Mouse (Mus musculus) CH12.LX (cell line): ENCODE data around the gene Prpf31.

Experiments
- CTCF ChIP-seq, 2 experiments: IDR thresholded peaks in 1 of 2; conservative IDR thresholded peaks in 1 of 2; 2 replicates each; pipeline ENCODE4 v1.5.1; 2011 to 2012; ENCODE audit warnings: low read depth in 2 of 2, low read length in 2 of 2, improper control_type of control experiment in 1 of 2, inconsistent platforms in 1 of 2, mild to moderate bottlenecking in 1 of 2, moderate library complexity in 1 of 2
- GABPA ChIP-seq: IDR thresholded peaks from 2 replicates; pipeline ENCODE4 v1.6.1; 2012; ENCODE audit warnings: low read depth, low read length, improper control_type of control experiment, inconsistent platforms; ENCODE audit not compliant: insufficient replicate concordance
- MAX ChIP-seq: IDR thresholded peaks from 2 replicates; pipeline ENCODE4 v1.6.1; 2011; ENCODE audit warnings: low read length, improper control_type of control experiment
- MYC ChIP-seq: IDR thresholded peaks from 2 replicates; pipeline ENCODE4 v1.6.1; 2011; ENCODE audit warnings: low read depth, mild to moderate bottlenecking, improper control_type of control experiment, low read length
- NRF1 ChIP-seq: IDR thresholded peaks from 2 replicates; pipeline ENCODE4 v1.6.1; 2014; ENCODE audit warnings: low read depth, mild to moderate bottlenecking, inconsistent platforms, low read length, improper control_type of control experiment, moderate library complexity
- PAX5 ChIP-seq: IDR thresholded peaks from 2 replicates; pipeline ENCODE4 v1.6.1; 2012; ENCODE audit warnings: low read length, inconsistent platforms, mixed read lengths
- POLR2A ChIP-seq: IDR thresholded peaks from 2 replicates; pipeline ENCODE4 v1.6.1; 2011; ENCODE audit warnings: low read depth, mild to moderate bottlenecking, improper control_type of control experiment, low read length
- POLR2AphosphoS2 ChIP-seq: IDR thresholded peaks from 2 replicates; pipeline ENCODE4 v1.6.1; 2011; ENCODE audit warnings: low read depth, low read length, improper control_type of control experiment
- RAD21 ChIP-seq: IDR thresholded peaks from 2 replicates; pipeline ENCODE4 v1.6.1; 2011; ENCODE audit warnings: low read depth, mild to moderate bottlenecking, low read length, improper control_type of control experiment, moderate library complexity
- SIN3A ChIP-seq: IDR thresholded peaks from 2 replicates; pipeline ENCODE4 v1.6.1; 2012; ENCODE audit warnings: low read length, improper control_type of control experiment, inconsistent platforms
- SMC3 ChIP-seq: IDR thresholded peaks from 2 replicates; pipeline ENCODE4 v1.6.1; 2011; ENCODE audit warnings: low read depth, low read length, improper control_type of control experiment
- ZC3H11A ChIP-seq: IDR thresholded peaks from 2 replicates; pipeline ENCODE4 v1.6.1; 2012; ENCODE audit warnings: low read depth, mild to moderate bottlenecking, inconsistent platforms, low read length, improper control_type of control experiment

GRCm38 (mm10) chr7:3684698-3685097, 54.9 kb downstream of the Prpf31 start:
- TF ChIP-seq RAD21 (no peak), PAX5 (no peak), CTCF (conservative IDR thresholded peaks at IDR 0.05 in 1 of 2, IDR thresholded peaks at IDR 0.05 in 1 of 2; ENCODE audit: low read depth in 2 of 2, low read length in 2 of 2) (no peak), SIN3A (no peak), POLR2A (no peak), ZC3H11A (no peak), MAX (no peak), POLR2AphosphoS2 (no peak), MYC (no peak), GABPA (no peak), NRF1 (no peak), SMC3 (no peak)
